In genomic region chr2:4344411-4344810, GRCm38 (mm10) we compare ENCODE assay signal across 19 mouse cellular contexts.
A peak's percentile ranks its signal among the peaks of the same experiment; 100 is the strongest.
DNase-seq lines count a peak whose midpoint lies in the region; ATAC-seq lines count a peak whose summit lies in the region.
"Had no signal": no experiment of that assay in that cellular context is flagged by ENCODE, and none has a peak within 500 bp of the region (broad histone marks: within the 10 kb centered on the region; RNA-seq: fewer than 3 reads in every experiment).

No protein-coding gene starts in this region.

- peak; percentile 55 for DNase-seq in heart, adult 11 months
- DNase-seq in heart, postnatal 10 days, result no peak
- peak; percentile 56 for DNase-seq in lung, postnatal 36 days
- no peak for DNase-seq in lung, adult 18-20 months
- peak; percentile 6 for DNase-seq in ZHBTc4 (ENCODE audit: low read depth, low spot score)
- no peak for DNase-seq in adrenal gland, postnatal 10 days
- DNase-seq: adrenal gland, adult 2 months; adrenal gland, postnatal 14 days; adrenal gland, postnatal 36 days; cerebellum, adult 11 months; cerebellum, adult 18-20 months; cerebellum, adult 8-10 months; cerebellum, adult 9-11 months; cerebellum, postnatal 14 days; cerebellum, postnatal 36 days; embryo, embryonic 11 days; forebrain, postnatal 0 days had no signal

- intact Hi-C loops in heart, postnatal 10 days (cut with DNase I), result no loop called here

- ATAC-seq in cerebellum, adult (ENCODE audit: insufficient number of reproducible peaks, low FRiP score, low TSS enrichment), result no peak
- ATAC-seq: forebrain, embryonic 14.5 days; forebrain, postnatal 0 days had no signal

Comparison
In these comparisons a context has a peak if more than half of its experiments do, and no peak if none do; other contexts are left out.
1. DNase-seq: peak in heart, adult 11 months (single experiment), lung, postnatal 36 days (single experiment) and ZHBTc4 (single experiment); none in heart, postnatal 10 days (0 of 2), lung, adult 18-20 months (0 of 2) and adrenal gland, postnatal 10 days (single experiment).